Mouse (Mus musculus) erythroblast, embryonic 14.5 days (primary cell): ENCODE measurements around the gene Gm17606.

ENCODE experiments used
- GATA1 ChIP-seq: IDR thresholded peaks from 2 replicates; pipeline ENCODE4 v1.6.1; 2012; ENCODE audit warnings: low read length, inconsistent platforms, mixed read lengths
- TAL1 ChIP-seq: IDR thresholded peaks from 3 replicates; pipeline ENCODE4 v1.6.1; 2012; ENCODE audit warnings: low read length, inconsistent platforms, mixed read lengths

- TF ChIP-seq GATA1 = no peak
- TF ChIP-seq TAL1 = no peak
Observed at GRCm38 (mm10) chr14:54660009-54660408, 19.3 kb downstream of the Gm17606 start.
